Mouse (Mus musculus) CH12.LX (cell line): ENCODE data around the gene Bad. TPM values are rescaled to one million over a fixed set of nuclear protein-coding genes. Genes with fewer than 3 reads are reported as not detected.

Source experiments
- DNase-seq: peaks from one replicate; pipeline ENCODE4 v3.0.0-alpha.2; 2013; ENCODE audit errors: extremely low read depth
- H3K27ac ChIP-seq: 2 replicates; pipeline ENCODE4 v1.5.1; 2012; ENCODE audit warnings: low read depth, mild to moderate bottlenecking, control low read depth, moderate library complexity; ENCODE audit not compliant: insufficient read depth
- H3K27me3 ChIP-seq: replicated peaks from 2 replicates; pipeline ENCODE3; 2012; ENCODE audit warnings: inconsistent platforms
- H3K36me3 ChIP-seq, 2 experiments: replicated peaks in 1 of 2; 2 replicates each; pipeline versions ENCODE3 to v1.6.1; 2012; ENCODE audit warnings: inconsistent platforms in 1 of 2, low read length in 1 of 2, mild to moderate bottlenecking in 1 of 2, mixed read lengths in 1 of 2, moderate library complexity in 1 of 2; ENCODE audit not compliant: control insufficient read depth in 1 of 2, insufficient read depth in 1 of 2
- H3K4me1 ChIP-seq, 2 experiments: 2 replicates each; pipeline ENCODE4 v1.6.1; 2012; ENCODE audit warnings: inconsistent platforms in 1 of 2, moderate library complexity in 1 of 2; ENCODE audit not compliant: insufficient read depth in 2 of 2, control insufficient read depth in 1 of 2
- H3K4me2 ChIP-seq: 2 replicates; pipeline ENCODE4 v1.6.1; 2012; ENCODE audit warnings: low read depth, mild to moderate bottlenecking, control low read depth; ENCODE audit not compliant: poor library complexity, insufficient read depth, severe bottlenecking
- H3K4me3 ChIP-seq, 3 experiments: fragments of 150-350 bp in 1 of 3; sonication (generic) in 1 of 3; replicated peaks in 1 of 3; 2 replicates each; pipeline versions ENCODE3 to v1.5.1; 2011 to 2012; ENCODE audit warnings: low read depth in 2 of 3, low read length in 2 of 3, mild to moderate bottlenecking in 2 of 3, moderate library complexity in 2 of 3, control low read depth in 1 of 3, improper control_type of control experiment in 1 of 3, inconsistent platforms in 1 of 3, mixed read lengths in 1 of 3; ENCODE audit not compliant: poor library complexity in 1 of 3
- H3K79me2 ChIP-seq: replicated peaks from 2 replicates; pipeline ENCODE4 v1.6.1; 2012; ENCODE audit warnings: mild to moderate bottlenecking, moderate library complexity; ENCODE audit not compliant: control insufficient read depth, poor library complexity, insufficient read depth, severe bottlenecking; ENCODE audit errors: extremely low read depth
- H3K9ac ChIP-seq: 2 replicates; pipeline ENCODE4 v1.6.1; 2012; ENCODE audit warnings: low read depth, mild to moderate bottlenecking, control low read depth, moderate library complexity; ENCODE audit not compliant: insufficient read depth
- H3K9me3 ChIP-seq: replicated peaks from 2 replicates; pipeline ENCODE3; 2012; ENCODE audit warnings: low read length, inconsistent platforms, mixed read lengths
- CHD1 ChIP-seq: IDR thresholded peaks from 2 replicates; pipeline ENCODE4 v1.6.1; 2012; ENCODE audit warnings: low read depth, low read length, improper control_type of control experiment, inconsistent platforms
- ETS1 ChIP-seq: conservative IDR thresholded peaks from 2 replicates; pipeline ENCODE4 v1.6.1; 2012; ENCODE audit warnings: low read depth, mild to moderate bottlenecking, inconsistent platforms, low read length, improper control_type of control experiment, moderate library complexity
- HCFC1 ChIP-seq: IDR thresholded peaks from 2 replicates; pipeline ENCODE4 v1.6.1; 2012; ENCODE audit warnings: low read depth, mild to moderate bottlenecking, inconsistent platforms, low read length, improper control_type of control experiment
- MAFK ChIP-seq: IDR thresholded peaks from 2 replicates; pipeline ENCODE4 v1.6.1; 2011; ENCODE audit warnings: low read length, improper control_type of control experiment; ENCODE audit not compliant: insufficient replicate concordance
- MAX ChIP-seq: IDR thresholded peaks from 2 replicates; pipeline ENCODE4 v1.6.1; 2011; ENCODE audit warnings: low read length, improper control_type of control experiment
- MAZ ChIP-seq: IDR thresholded peaks from 2 replicates; pipeline ENCODE4 v1.6.1; 2012; ENCODE audit warnings: low read depth, mild to moderate bottlenecking, inconsistent platforms, low read length, improper control_type of control experiment, moderate library complexity
- MYC ChIP-seq: IDR thresholded peaks from 2 replicates; pipeline ENCODE4 v1.6.1; 2011; ENCODE audit warnings: low read depth, mild to moderate bottlenecking, improper control_type of control experiment, low read length
- NELFE ChIP-seq: IDR thresholded peaks from 2 replicates; pipeline ENCODE4 v1.6.1; 2011; ENCODE audit warnings: low read depth, low read length, improper control_type of control experiment
- PAX5 ChIP-seq: IDR thresholded peaks from 2 replicates; pipeline ENCODE4 v1.6.1; 2012; ENCODE audit warnings: low read length, inconsistent platforms, mixed read lengths
- POLR2A ChIP-seq: IDR thresholded peaks from 2 replicates; pipeline ENCODE4 v1.6.1; 2011; ENCODE audit warnings: low read depth, mild to moderate bottlenecking, improper control_type of control experiment, low read length
- RCOR1 ChIP-seq: conservative IDR thresholded peaks from 2 replicates; pipeline ENCODE4 v1.6.1; 2012; ENCODE audit warnings: low read depth, mild to moderate bottlenecking, inconsistent platforms, low read length, improper control_type of control experiment
- SMC3 ChIP-seq: IDR thresholded peaks from 2 replicates; pipeline ENCODE4 v1.6.1; 2011; ENCODE audit warnings: low read depth, low read length, improper control_type of control experiment
- TCF12 ChIP-seq: IDR thresholded peaks from 2 replicates; pipeline ENCODE4 v1.6.1; 2014; ENCODE audit warnings: low read depth, mild to moderate bottlenecking, inconsistent platforms, low read length, improper control_type of control experiment
- USF2 ChIP-seq: conservative IDR thresholded peaks from 2 replicates; pipeline ENCODE4 v1.6.1; 2011; ENCODE audit warnings: low read depth, low read length, improper control_type of control experiment
- ZKSCAN1 ChIP-seq: IDR thresholded peaks from 2 replicates; pipeline ENCODE4 v1.6.1; 2012; ENCODE audit warnings: low read depth, inconsistent platforms, low read length, improper control_type of control experiment, borderline replicate concordance
- ZMIZ1 ChIP-seq: IDR thresholded peaks from 2 replicates; pipeline ENCODE4 v1.6.1; 2012; ENCODE audit warnings: low read depth, mild to moderate bottlenecking, inconsistent platforms, low read length, improper control_type of control experiment
- dilution Hi-C: fragments of 300-500 bp; cut with MboI; formaldehyde crosslinking; loops from 2 replicates; pipeline ENCODE4 v1.14.3; 2020; ENCODE audit warnings: low sequenced_read_pairs; ENCODE audit not compliant: extremely low pct_unique_long_range_greater_than_20kb, extremely low pct_ligation_motif_present
- in situ Hi-C: fragments of 300-500 bp; cut with MboI; formaldehyde crosslinking; loops from 3 replicates; pipeline ENCODE4 v1.14.3; 2019; ENCODE audit warnings: low sequenced_read_pairs, low pct_ligation_motif_present, low pct_unique_long_range_greater_than_20kb, mixed read lengths
- polyA plus RNA-seq: library from polyadenylated mRNA; unstranded; fragments of >175 nt; gene quantifications from 2 replicates; pipeline ENCODE4 v1.2.1, GENCODE M21; 2012; ENCODE audit warnings: low read depth; ENCODE audit not compliant: insufficient read length
- total RNA-seq, 2 experiments: library from RNA; depleted of rRNA; stranded (reverse); fragments of 300-350 nt in 1 of 2; fragments of >200 nt in 1 of 2; gene quantifications; 2 replicates each; pipeline ENCODE4 v1.2.3; 2012 to 2014

Bad gene
- total and polyA plus RNA-seq, 3 experiments, result 27.7 to 38.0 (median 33.3) TPM

DNA sequence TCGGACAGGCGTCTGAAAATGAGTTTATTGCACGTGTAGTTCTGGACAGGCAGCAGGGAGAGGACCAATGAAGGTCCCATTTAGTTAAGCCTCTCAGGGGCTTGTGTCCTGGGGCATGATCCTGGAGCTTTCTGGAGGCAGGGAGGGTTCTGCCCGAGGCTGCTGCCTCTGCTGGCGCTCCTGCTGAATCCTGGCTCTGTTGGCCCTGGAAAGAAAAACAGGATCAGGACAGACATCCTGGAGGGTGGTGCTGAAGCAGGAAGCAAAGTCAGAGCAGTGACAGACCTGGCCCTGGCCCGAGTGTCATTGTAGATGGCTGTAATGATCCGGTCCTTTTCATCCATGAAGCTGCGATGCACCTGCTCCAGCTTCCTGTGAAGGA lies 46.2 kb downstream of the Bad start:
- no peak overlapping the region for H3K27ac ChIP-seq
- DNase-seq, result no peak
- peak overlapping the region; percentile 47; the same call in 1 of the 2 replicates for H3K4me2 ChIP-seq
- TF ChIP-seq MAX (0 out of 2 replicates have a peak, but pooled peaks have one; percentile 12), ZMIZ1 (0 out of 2 replicates have a peak, but pooled peaks have one; percentile 4), PAX5 (no peak)
- TF ChIP-seq, all 38 proteins: peak for 2
- Histone ChIP-seq H3K9ac (peak overlapping the region; percentile 64; the same call in 1 of the 2 replicates), H3K27me3 (no peaks in the 10 kb centered on the region), H3K4me3 (peak overlapping the region; percentile 32 to 81 (median 76)), H3K4me1 (peaks cover 6 to 23% of the 10 kb centered on the region in 2 experiments), H3K36me3 (peaks cover 11 to 39% of the 10 kb centered on the region in 2 experiments), H3K9me3 (no peaks in the 10 kb centered on the region), H3K79me2 (no peaks in the 10 kb centered on the region)
- dilution Hi-C loops, result no loop called here
- in situ Hi-C loops, result no loop called here

DNA sequence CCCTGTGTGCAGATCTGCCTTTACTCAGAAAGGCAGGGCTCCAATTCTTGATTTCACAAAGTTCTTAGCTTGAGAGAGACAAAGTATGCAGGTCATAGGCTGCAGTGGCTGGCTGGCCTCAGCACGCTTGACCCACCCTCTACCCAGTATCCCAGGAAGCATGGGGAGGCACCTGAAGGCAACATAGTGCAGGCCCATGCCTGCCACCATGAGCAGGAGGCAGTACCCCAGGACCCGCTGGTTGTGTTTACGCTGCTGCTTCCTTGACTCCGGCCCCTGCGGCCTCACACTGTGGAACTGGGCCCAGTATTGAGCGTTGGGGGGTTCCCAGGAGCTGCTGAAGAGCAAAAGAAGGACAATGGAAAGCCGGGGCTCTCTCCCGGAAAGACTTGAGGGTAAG lies 47.6 kb downstream of the Bad start:
- in situ Hi-C loops (no loop called here), dilution Hi-C loops (no loop called here)
- H3K4me3 ChIP-seq, result no peak overlapping the region
- no peak for DNase-seq
- peaks cover 11 to 31% of the 10 kb centered on the region in 2 experiments for H3K4me1 ChIP-seq
- no peaks in the 10 kb centered on the region for H3K27me3 ChIP-seq
- no peak overlapping the region for H3K4me2 ChIP-seq
- peaks cover 9 to 28% of the 10 kb centered on the region in 2 experiments for H3K36me3 ChIP-seq
- H3K27ac ChIP-seq, result no peak overlapping the region
- TF ChIP-seq HCFC1 (no peak), MAFK (no peak), POLR2A (no peak), USF2 (no peak), SMC3 (no peak), RCOR1 (no peak), ETS1 (no peak), CHD1 (no peak), ZKSCAN1 (no peak), NELFE (no peak), MYC (no peak), TCF12 (no peak), MAZ (no peak)
- H3K79me2 ChIP-seq, result no peaks in the 10 kb centered on the region
- no peaks in the 10 kb centered on the region for H3K9me3 ChIP-seq
- H3K9ac ChIP-seq, result no peak overlapping the region
